12 mouse cellular contexts compared by ENCODE assay signal in genomic region chr13:98651228-98651977, GRCm38 (mm10). TPM values are rescaled to one million over a fixed set of nuclear protein-coding genes. Genes with fewer than 3 reads are reported as not detected.
DNase-seq lines count a peak whose midpoint lies in the region; ATAC-seq lines count a peak whose summit lies in the region.
"Had no signal": no experiment of that assay in that cellular context is flagged by ENCODE, and none has a peak within 500 bp of the region (broad histone marks: within the 10 kb centered on the region; RNA-seq: fewer than 3 reads in every experiment).

No protein-coding gene starts in this region.

- H3K27me3 ChIP-seq in lung, embryonic 15.5 days, result no peaks in the 10 kb centered on the region
- H3K27me3 ChIP-seq in stomach, embryonic 16.5 days (ENCODE audit: control insufficient read depth, insufficient read depth, low read length), result no peaks in the 10 kb centered on the region
- H3K27me3 ChIP-seq: embryonic facial prominence, embryonic 15.5 days had no signal

- no peak for DNase-seq in lung, postnatal 25 days (ENCODE audit: low spot score)
- DNase-seq in heart, postnatal 4 days, result peak; percentile 33
- peak; percentile 69 for DNase-seq in kidney, postnatal 10 days
- DNase-seq in frontal cortex, adult 2 months (ENCODE audit: extremely low spot score in 1 of 2, low spot score in 1 of 2), result no peak
- no peak for DNase-seq in ovary, postnatal 14 days (ENCODE audit: low spot score)
- DNase-seq in urinary bladder, postnatal 4 days (ENCODE audit: low spot score in 2 of 2), result no peak

- H3K36me3 ChIP-seq in lung, embryonic 15.5 days, result no peaks in the 10 kb centered on the region
- H3K36me3 ChIP-seq in stomach, embryonic 16.5 days (ENCODE audit: control insufficient read depth, insufficient read depth, low read length), result no peaks in the 10 kb centered on the region
- H3K36me3 ChIP-seq: embryonic facial prominence, embryonic 15.5 days; limb, embryonic 10.5 days had no signal

- H3K9me3 ChIP-seq in lung, embryonic 15.5 days, result no peaks in the 10 kb centered on the region
- H3K9me3 ChIP-seq in stomach, embryonic 16.5 days (replicated peaks; ENCODE audit: control insufficient read depth, low read length), result no peaks in the 10 kb centered on the region
- H3K9me3 ChIP-seq: embryonic facial prominence, embryonic 15.5 days; limb, embryonic 10.5 days had no signal

- H3K4me2 ChIP-seq in lung, embryonic 15.5 days, result no peak overlapping the region
- H3K4me2 ChIP-seq in stomach, embryonic 16.5 days (ENCODE audit: low read depth, low read length), result peak overlapping the region; percentile 3; the same call in 1 of the 2 replicates
- H3K4me2 ChIP-seq: embryonic facial prominence, embryonic 15.5 days had no signal

- H3K27ac ChIP-seq in lung, embryonic 15.5 days, result peak overlapping the region; percentile 47; the same call in 1 of the 2 replicates
- H3K27ac ChIP-seq in stomach, embryonic 16.5 days (ENCODE audit: low read length), result peak overlapping the region; percentile 76
- H3K27ac ChIP-seq: embryonic facial prominence, embryonic 15.5 days; limb, embryonic 10.5 days had no signal

- 45% methylated on average over 17 of the region's 17 CpGs for WGBS in lung, embryonic 15.5 days
- WGBS in stomach, embryonic 16.5 days, result 42% methylated on average over 17 of the region's 17 CpGs

- no peak overlapping the region for H3K4me3 ChIP-seq in lung, embryonic 15.5 days
- no peak overlapping the region for H3K4me3 ChIP-seq in stomach, embryonic 16.5 days (replicated peaks; ENCODE audit: low read length)
- H3K4me3 ChIP-seq: embryonic facial prominence, embryonic 15.5 days; limb, embryonic 10.5 days had no signal

- H3K9ac ChIP-seq in lung, embryonic 15.5 days, result no peak overlapping the region
- no peak overlapping the region for H3K9ac ChIP-seq in stomach, embryonic 16.5 days (ENCODE audit: low read length)
- H3K9ac ChIP-seq: embryonic facial prominence, embryonic 15.5 days had no signal

- H3K4me1 ChIP-seq in lung, embryonic 15.5 days, result peaks cover 37% of the 10 kb centered on the region
- H3K4me1 ChIP-seq in stomach, embryonic 16.5 days (ENCODE audit: control insufficient read depth, insufficient read depth, low read length), result peaks cover 25% of the 10 kb centered on the region

- 0 out of 2 replicates have a peak, but pooled peaks have one; percentile 43 for ATAC-seq in lung, embryonic 15.5 days (ENCODE audit: borderline replicate concordance, extremely low read depth, low FRiP score, low TSS enrichment)
- ATAC-seq in stomach, embryonic 16.5 days (ENCODE audit: insufficient read depth, low FRiP score), result peak; percentile 54; the same call in 1 of the 2 replicates

RNA-seq across cellular contexts. Expression of gene Tmem174, which starts 14.2 kb away (rescaled TPM):
- 0.09 TPM in 1 of 2 replicates, not detected in the other for polyA plus RNA-seq in lung, embryonic 15.5 days (2015; fragmentation: Nextera tagmentation; extraction: Ambion mirVana)
- total RNA-seq in heart, postnatal 4 days (2021), result not detected
- not detected in 2 replicates for polyA plus RNA-seq in stomach, embryonic 16.5 days (2015; fragmentation: Nextera tagmentation; extraction: Ambion mirVana)
- polyA plus RNA-seq in frontal cortex, adult 2 months (2012; rRNA removed), result 0.04 and 0.13 TPM in 2 replicates
- total RNA-seq: hematopoietic stem cell, adult 5-6 weeks; midbrain, postnatal 0 days had no signal
- polyA plus RNA-seq: limb, embryonic 10.5 days; midbrain, postnatal 0 days had no signal

RNA-seq across cellular contexts. Expression of gene Tmem171, which starts 43.2 kb away (rescaled TPM):
- polyA plus RNA-seq in lung, embryonic 15.5 days (2015; fragmentation: Nextera tagmentation; extraction: Ambion mirVana), result 18.8 and 19.5 TPM in 2 replicates
- total RNA-seq in heart, postnatal 4 days (2021), result 10 to 100 TPM in 1 of 2 experiments, 1 to 10 TPM in 1; 8.8 to 12.3 TPM
- 6.7 and 8.7 TPM in 2 replicates for polyA plus RNA-seq in stomach, embryonic 16.5 days (2015; fragmentation: Nextera tagmentation; extraction: Ambion mirVana)
- 0.10 TPM in 1 of 2 replicates, not detected in the other for polyA plus RNA-seq in frontal cortex, adult 2 months (2012; rRNA removed)
- total RNA-seq: midbrain, postnatal 0 days had no signal
- polyA plus RNA-seq: limb, embryonic 10.5 days; midbrain, postnatal 0 days had no signal

Comparison
In these comparisons a context has a peak if more than half of its experiments do, and no peak if none do; other contexts are left out.
1. DNase-seq: peak in heart, postnatal 4 days (single experiment) and kidney, postnatal 10 days (single experiment); none in lung, postnatal 25 days (single experiment), frontal cortex, adult 2 months (0 of 2), ovary, postnatal 14 days (single experiment) and urinary bladder, postnatal 4 days (0 of 2).